Mouse (Mus musculus): ENCODE measurements around the gene Sh2d1b2. TPM values are rescaled to one million over a fixed set of nuclear protein-coding genes. Genes with fewer than 3 reads are reported as not detected.

Sh2d1b2 gene
- polyA plus RNA-seq, 1 experiment from 2014 or later, result not detected

Other genes with a start within 250 kb of the Sh2d1b2 start
- 89.0 and 90.2 TPM in 2 replicates for gene Ddr2, start 122.0 kb upstream of the Sh2d1b2 start, polyA plus RNA-seq (2015; fragmentation: Nextera tagmentation; extraction: Ambion mirVana)
- gene Uap1, start 57.8 kb upstream of the Sh2d1b2 start, polyA plus RNA-seq (2015; fragmentation: Nextera tagmentation; extraction: Ambion mirVana), result 68.4 and 70.9 TPM in 2 replicates
- 6.6 and 6.7 TPM in 2 replicates for gene Uhmk1, start 17.4 kb upstream of the Sh2d1b2 start, polyA plus RNA-seq (2015; fragmentation: Nextera tagmentation; extraction: Ambion mirVana)
- gene Sh2d1b1, start 44.6 kb downstream of the Sh2d1b2 start, polyA plus RNA-seq (2015; fragmentation: Nextera tagmentation; extraction: Ambion mirVana), result 0.08 and 0.28 TPM in 2 replicates
- gene Gm7694, start 73.6 kb downstream of the Sh2d1b2 start, polyA plus RNA-seq (2015; fragmentation: Nextera tagmentation; extraction: Ambion mirVana), result 3.2 and 3.9 TPM in 2 replicates
- 1.3 and 1.5 TPM in 2 replicates for gene Spata46, start 76.1 kb downstream of the Sh2d1b2 start, polyA plus RNA-seq (2015; fragmentation: Nextera tagmentation; extraction: Ambion mirVana)

All from embryonic facial prominence, embryonic 15.5 days (tissue).